In genomic region chr2:153631976-153632870, GRCm38 (mm10) we compare ENCODE assay signal across 8 mouse cellular contexts. TPM values are rescaled to one million over a fixed set of nuclear protein-coding genes. Genes with fewer than 3 reads are reported as not detected.
DNase-seq lines count a peak whose midpoint lies in the region; ATAC-seq and TF ChIP-seq lines count a peak whose summit lies in the region.

Gene Commd7 (minus strand): TSS chr2:153632781.

- no peaks in the 10 kb centered on the region for H3K9me3 ChIP-seq in heart, embryonic 13.5 days
- H3K9me3 ChIP-seq in liver, embryonic 11.5 days (ENCODE audit: control insufficient read depth, low read length): no peaks in the 10 kb centered on the region

- peak within 1 kb of the TSS; percentile 79 for H3ac ChIP-seq in myocyte (ENCODE audit: control insufficient read depth, insufficient read length)

- peak within 1 kb of the TSS; percentile 88 for H3K27ac ChIP-seq in heart, embryonic 13.5 days (replicated peaks)
- peak within 1 kb of the TSS; percentile 93 for H3K27ac ChIP-seq in liver, embryonic 11.5 days (ENCODE audit: low read depth, low read length)

- peak; percentile 86 for DNase-seq in CD4-positive helper T cell, adult 2 months (ENCODE audit: low read depth, low spot score)
- peak; percentile 58 for DNase-seq in brain, embryonic 18.5 days (ENCODE audit: low read depth, low spot score)
- DNase-seq in kidney, postnatal 10 days: peak; percentile 94
- DNase-seq in liver, embryonic 11.5 days (ENCODE audit: low spot score): peak; percentile 85
- DNase-seq in spleen, postnatal 4 days (ENCODE audit: low spot score in 2 of 2): peak; percentile 87 to 97

- peak within 1 kb of the TSS; percentile 87 for H3K9ac ChIP-seq in heart, embryonic 13.5 days
- H3K9ac ChIP-seq in liver, embryonic 11.5 days (ENCODE audit: low read depth, low read length): peak within 1 kb of the TSS; percentile 94

- peak; percentile 81 for ATAC-seq in erythroid progenitor cell, adult 5-6 weeks (replicated peaks; ENCODE audit: low FRiP score, poor library complexity, severe bottlenecking)
- ATAC-seq in heart, embryonic 13.5 days (ENCODE audit: extremely low read depth, insufficient number of reproducible peaks, low FRiP score, low TSS enrichment): peak; percentile 59; the same call in 1 of the 2 replicates
- peak; percentile 83 for ATAC-seq in liver, embryonic 11.5 days (replicated peaks; ENCODE audit: low FRiP score)

- TF ChIP-seq POLR2A in myocyte (IDR thresholded peaks at IDR 0.05; ENCODE audit: insufficient read length, low read depth): peak; percentile 77

- H3K36me3 ChIP-seq in heart, embryonic 13.5 days: peaks cover 19% of the 10 kb centered on the region
- peaks cover 4% of the 10 kb centered on the region for H3K36me3 ChIP-seq in liver, embryonic 11.5 days (ENCODE audit: control insufficient read depth, insufficient read depth, low read length)
- H3K36me3 ChIP-seq in myocyte (ENCODE audit: control insufficient read depth, insufficient read depth): no peaks in the 10 kb centered on the region

- H3K4me1 ChIP-seq in heart, embryonic 13.5 days: peaks cover 22% of the 10 kb centered on the region
- H3K4me1 ChIP-seq in liver, embryonic 11.5 days (replicated peaks; ENCODE audit: control insufficient read depth, insufficient read depth, low read length): peaks cover 10% of the 10 kb centered on the region

- H3K79me2 ChIP-seq in myocyte (ENCODE audit: control insufficient read depth, insufficient read depth): peaks cover 14% of the 10 kb centered on the region

- H3K4me3 ChIP-seq in heart, embryonic 13.5 days: peak within 1 kb of the TSS; percentile 71
- H3K4me3 ChIP-seq in liver, embryonic 11.5 days (ENCODE audit: low read depth, low read length): peak within 1 kb of the TSS; percentile 94
- peak within 1 kb of the TSS; percentile 62 for H3K4me3 ChIP-seq in myocyte

- no peaks in the 10 kb centered on the region for H3K27me3 ChIP-seq in heart, embryonic 13.5 days (replicated peaks)
- H3K27me3 ChIP-seq in liver, embryonic 11.5 days (replicated peaks; ENCODE audit: control insufficient read depth, insufficient read depth, low read length): no peaks in the 10 kb centered on the region
- H3K27me3 ChIP-seq in myocyte (ENCODE audit: control insufficient read depth, insufficient read depth, insufficient read length): peaks cover 5% of the 10 kb centered on the region

- 3% methylated on average over 53 of the region's 53 CpGs for WGBS in heart, embryonic 13.5 days
- WGBS in liver, embryonic 11.5 days: 2% methylated on average over 53 of the region's 53 CpGs

- peak within 1 kb of the TSS; percentile 75 for H3K4me2 ChIP-seq in heart, embryonic 13.5 days
- H3K4me2 ChIP-seq in liver, embryonic 11.5 days: peak within 1 kb of the TSS; percentile 88
- peak within 1 kb of the TSS; percentile 92 for H3K4me2 ChIP-seq in myocyte (ENCODE audit: low read depth)

TF ChIP-seq in myocyte, 11 proteins besides CTCF, POLR2A, EP300 and RAD21:
- TF ChIP-seq POLR2AphosphoS2 (IDR thresholded peaks at IDR 0.05; ENCODE audit: insufficient read length, low read depth) (peak; percentile 81), MYOD1 (IDR thresholded peaks at IDR 0.05; ENCODE audit: control insufficient read depth in 1 of 3, insufficient read length in 2 of 3, low read depth in 2 of 3) (no peak), MYOG (IDR thresholded peaks at IDR 0.05; ENCODE audit: control insufficient read depth in 1 of 3, insufficient read depth in 1 of 3, insufficient read length in 2 of 3, low read depth in 2 of 3) (peak in 1 of 3 experiments; percentile 42), REST (IDR thresholded peaks at IDR 0.05; ENCODE audit: insufficient read depth, insufficient read length) (no peak), CEBPB (IDR thresholded peaks at IDR 0.05; ENCODE audit: insufficient read depth, poor library complexity, severe bottlenecking) (no peak), USF1 (IDR thresholded peaks at IDR 0.05; ENCODE audit: low read depth) (no peak), SRF (IDR thresholded peaks at IDR 0.05; ENCODE audit: control insufficient read depth, insufficient read length, low read depth) (no peak), TCF3 (IDR thresholded peaks at IDR 0.05; ENCODE audit: insufficient read length, low read depth) (no peak), E2F4 (IDR thresholded peaks at IDR 0.05; ENCODE audit: insufficient read depth) (no peak), MAX (IDR thresholded peaks at IDR 0.05; ENCODE audit: low read depth) (peak; percentile 15), TCF12 (IDR thresholded peaks at IDR 0.05; ENCODE audit: insufficient read depth, poor library complexity, severe bottlenecking) (no peak)

RNA-seq across cellular contexts. Expression of gene Commd7, which starts in this region (rescaled TPM):
- 3.6 and 7.5 TPM in 2 replicates for total RNA-seq in erythroid progenitor cell, adult 5-6 weeks (2015; ENCODE audit: low replicate concordance)
- 2.0 and 6.7 TPM in 2 replicates for total RNA-seq in erythroid progenitor cell, adult 5-6 weeks (2017; ENCODE audit: low replicate concordance)
- 55.1 and 63.2 TPM in 2 replicates for polyA plus RNA-seq in heart, embryonic 13.5 days (2015; fragmentation: Nextera tagmentation; extraction: Ambion mirVana)
- polyA plus RNA-seq in liver, embryonic 11.5 days (2014; fragmentation: Nextera tagmentation; extraction: Ambion mirVana): 65.1 and 66.8 TPM in 2 replicates
- polyA plus RNA-seq in myocyte (2012; fragmentation: generic; extraction: Trizol): 22.3 TPM

Comparison
In these comparisons a context has a peak if more than half of its experiments do, and no peak if none do; other contexts are left out.
1. Peak in every context shown above with its lines: DNase-seq, ATAC-seq, H3K4me3 ChIP-seq and H3K27ac ChIP-seq.